Mouse (Mus musculus): ENCODE data around the gene Lmbrd1. TPM values are rescaled to one million over a fixed set of nuclear protein-coding genes. Genes with fewer than 3 reads are reported as not detected.
"Not testable (repeated sequence)": the region's sequence is repeated elsewhere in the genome, so short reads cannot be mapped to it uniquely, and the experiment has no call there.

Lmbrd1 gene
- polyA plus RNA-seq, 1 experiment from 2014 or later = 44.0 TPM

GRCm38 (mm10) chr1:24740903-24741302, 62.5 kb downstream of the Lmbrd1 start:
- Histone ChIP-seq H3K4me3 (replicated peaks; ENCODE audit: low read depth, low read length) (no peak overlapping the region), H3K4me2 (ENCODE audit: low read length) (no peak overlapping the region), H3K36me3 (ENCODE audit: insufficient read depth, low read length) (0 out of 2 replicates have a peak, but pooled peaks cover 4% of the 10 kb centered on the region), H3K9ac (ENCODE audit: low read depth, low read length) (no peak overlapping the region), H3K4me1 (replicated peaks; ENCODE audit: insufficient read depth, low read length) (no peaks in the 10 kb centered on the region), H3K27me3 (ENCODE audit: insufficient read depth, low read length) (no peaks in the 10 kb centered on the region), H3K27ac (no peak overlapping the region), H3K9me3 (replicated peaks; ENCODE audit: low read length) (no peaks in the 10 kb centered on the region)
- 84% methylated on average over 3 of the region's 3 CpGs for WGBS
- no peak for ATAC-seq (replicated peaks; ENCODE audit: low FRiP score, low read depth)
- DNase-seq (ENCODE audit: low spot score) = no peak
- TF ChIP-seq CTCF (IDR thresholded peaks at IDR 0.05; ENCODE audit: low read depth) = no peak

GRCm38 (mm10) chr1:24741552-24741951, 63.1 kb downstream of the Lmbrd1 start:
- ATAC-seq (replicated peaks; ENCODE audit: low FRiP score, low read depth) (no peak), DNase-seq (ENCODE audit: low spot score) (no peak)
- H3K9ac ChIP-seq (ENCODE audit: low read depth, low read length) = no peak overlapping the region
- no peak for TF ChIP-seq CTCF (IDR thresholded peaks at IDR 0.05; ENCODE audit: low read depth)
- no peaks in the 10 kb centered on the region for H3K4me1 ChIP-seq (replicated peaks; ENCODE audit: insufficient read depth, low read length)
- H3K9me3 ChIP-seq (replicated peaks; ENCODE audit: low read length) = no peaks in the 10 kb centered on the region
- 0 out of 2 replicates have a peak, but pooled peaks cover 4% of the 10 kb centered on the region for H3K36me3 ChIP-seq (ENCODE audit: insufficient read depth, low read length)
- no peak overlapping the region for H3K4me3 ChIP-seq (replicated peaks; ENCODE audit: low read depth, low read length)
- no peak overlapping the region for H3K4me2 ChIP-seq (ENCODE audit: low read length)
- H3K27me3 ChIP-seq (ENCODE audit: insufficient read depth, low read length) = no peaks in the 10 kb centered on the region
- WGBS = 38% methylated on average over 3 of the region's 3 CpGs
- H3K27ac ChIP-seq = no peak overlapping the region

- Histone ChIP-seq H3K4me3 (replicated peaks; ENCODE audit: low read depth, low read length) (no peak overlapping the region), H3K9me3 (replicated peaks; ENCODE audit: low read length) (no peaks in the 10 kb centered on the region), H3K9ac (ENCODE audit: low read depth, low read length) (no peak overlapping the region), H3K4me2 (ENCODE audit: low read length) (no peak overlapping the region), H3K27ac (no peak overlapping the region), H3K4me1 (replicated peaks; ENCODE audit: insufficient read depth, low read length) (no peaks in the 10 kb centered on the region), H3K36me3 (ENCODE audit: insufficient read depth, low read length) (peaks cover 11% of the 10 kb centered on the region; the same call in 1 of the 2 replicates), H3K27me3 (ENCODE audit: insufficient read depth, low read length) (no peaks in the 10 kb centered on the region)
- WGBS = 93% methylated on average over 9 of the region's 9 CpGs
- ATAC-seq (replicated peaks; ENCODE audit: low FRiP score, low read depth) = no peak
- no peak for TF ChIP-seq CTCF (IDR thresholded peaks at IDR 0.05; ENCODE audit: low read depth)
- no peak for DNase-seq (ENCODE audit: low spot score)
Observed at GRCm38 (mm10) chr1:24743191-24743924, 64.9 kb downstream of the Lmbrd1 start.

DNA sequence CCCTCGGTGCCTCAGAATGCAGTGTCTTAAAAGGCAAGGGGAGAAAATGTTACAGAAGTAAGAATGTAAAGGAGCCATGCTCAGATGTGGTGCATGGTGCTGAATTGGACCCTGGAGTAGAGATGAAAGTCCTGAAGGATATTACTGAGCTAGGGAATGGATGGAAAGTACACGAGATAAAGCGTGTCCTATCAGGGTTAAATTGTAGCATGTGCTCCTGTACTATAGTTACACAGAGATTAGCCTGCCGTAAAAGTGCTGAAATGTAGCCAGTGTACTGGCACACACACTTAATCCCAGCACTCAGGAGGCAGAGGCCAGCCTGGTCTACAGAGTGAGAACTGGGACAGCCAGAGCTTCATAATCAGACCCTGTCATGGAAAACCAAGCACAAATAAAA, 74.3 kb downstream of the Lmbrd1 start:
- no peaks in the 10 kb centered on the region for H3K9me3 ChIP-seq (replicated peaks; ENCODE audit: low read length)
- no peak for TF ChIP-seq CTCF (IDR thresholded peaks at IDR 0.05; ENCODE audit: low read depth)
- ATAC-seq (replicated peaks; ENCODE audit: low FRiP score, low read depth) = no peak

GRCm38 (mm10) chr1:24758516-24758915, 80.1 kb downstream of the Lmbrd1 start:
- ATAC-seq (replicated peaks; ENCODE audit: low FRiP score, low read depth) (no peak), DNase-seq (ENCODE audit: low spot score) (no peak)
- TF ChIP-seq CTCF (IDR thresholded peaks at IDR 0.05; ENCODE audit: low read depth) = no peak
- Histone ChIP-seq H3K27me3 (ENCODE audit: insufficient read depth, low read length) (no peaks in the 10 kb centered on the region), H3K9ac (ENCODE audit: low read depth, low read length) (no peak overlapping the region), H3K36me3 (ENCODE audit: insufficient read depth, low read length) (peaks cover 1% of the 10 kb centered on the region; the same call in 1 of the 2 replicates), H3K4me2 (ENCODE audit: low read length) (no peak overlapping the region), H3K9me3 (replicated peaks; ENCODE audit: low read length) (no peaks in the 10 kb centered on the region), H3K4me3 (replicated peaks; ENCODE audit: low read depth, low read length) (no peak overlapping the region), H3K27ac (no peak overlapping the region), H3K4me1 (replicated peaks; ENCODE audit: insufficient read depth, low read length) (no peaks in the 10 kb centered on the region)
- 86% methylated on average over 8 of the region's 8 CpGs for WGBS

More for the DNA sequence above, 74.3 kb downstream of the Lmbrd1 start:
- no peaks in the 10 kb centered on the region for H3K27me3 ChIP-seq (ENCODE audit: insufficient read depth, low read length)
- no peak for DNase-seq (ENCODE audit: low spot score)
- H3K4me1 ChIP-seq (replicated peaks; ENCODE audit: insufficient read depth, low read length) = no peaks in the 10 kb centered on the region
- no peak overlapping the region for H3K4me3 ChIP-seq (replicated peaks; ENCODE audit: low read depth, low read length)
- WGBS = 97% methylated on average over 4 of the region's 4 CpGs
- peaks cover 13% of the 10 kb centered on the region; the same call in 1 of the 2 replicates for H3K36me3 ChIP-seq (ENCODE audit: insufficient read depth, low read length)
- no peak overlapping the region for H3K4me2 ChIP-seq (ENCODE audit: low read length)
- no peak overlapping the region for H3K9ac ChIP-seq (ENCODE audit: low read depth, low read length)
- no peak overlapping the region for H3K27ac ChIP-seq

DNA sequence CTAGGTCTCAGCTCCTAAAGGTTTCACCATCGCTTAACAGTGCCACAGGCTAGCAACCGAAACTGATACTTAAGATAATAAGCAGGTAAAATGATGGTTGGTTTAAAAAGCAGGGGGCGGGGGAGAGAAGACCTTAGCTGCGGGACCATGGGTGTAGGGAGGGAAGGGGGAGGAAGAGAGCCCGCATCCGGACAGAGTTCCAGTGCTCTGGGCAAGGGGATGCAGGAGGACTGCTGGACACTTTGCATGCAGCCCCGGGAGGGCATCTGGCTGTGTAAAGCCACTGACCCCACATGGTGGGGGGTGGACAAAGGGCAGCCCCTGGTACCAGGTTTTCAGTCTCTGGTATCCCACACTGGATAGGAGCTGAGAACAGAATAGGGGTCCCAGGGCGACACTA, 88.0 kb downstream of the Lmbrd1 start:
- H3K9me3 ChIP-seq (replicated peaks; ENCODE audit: low read length) = no peaks in the 10 kb centered on the region
- no peak for TF ChIP-seq CTCF (IDR thresholded peaks at IDR 0.05; ENCODE audit: low read depth)
- ATAC-seq (replicated peaks; ENCODE audit: low FRiP score, low read depth) (no peak), DNase-seq (ENCODE audit: low spot score) (no peak)
- H3K36me3 ChIP-seq (ENCODE audit: insufficient read depth, low read length) = peaks cover 7% of the 10 kb centered on the region; the same call in 1 of the 2 replicates
- no peak overlapping the region for H3K4me3 ChIP-seq (replicated peaks; ENCODE audit: low read depth, low read length)
- H3K9ac ChIP-seq (ENCODE audit: low read depth, low read length) = no peak overlapping the region
- H3K4me2 ChIP-seq (ENCODE audit: low read length) = no peak overlapping the region
- no peaks in the 10 kb centered on the region for H3K27me3 ChIP-seq (ENCODE audit: insufficient read depth, low read length)
- H3K27ac ChIP-seq = no peak overlapping the region
- H3K4me1 ChIP-seq (replicated peaks; ENCODE audit: insufficient read depth, low read length) = no peaks in the 10 kb centered on the region
- 84% methylated on average over 8 of the region's 8 CpGs for WGBS

- DNase-seq (ENCODE audit: low spot score) = not testable (repeated sequence)
- 78% methylated on average over 3 of the region's 3 CpGs for WGBS
Observed at GRCm38 (mm10) chr1:24767197-24767596, 88.8 kb downstream of the Lmbrd1 start.

More at GRCm38 (mm10) chr1:24767197-24767596, 88.8 kb downstream of the Lmbrd1 start:
- not testable (repeated sequence) for H3K4me3 ChIP-seq (replicated peaks; ENCODE audit: low read depth, low read length); H3K9me3 ChIP-seq (replicated peaks; ENCODE audit: low read length); H3K4me2 ChIP-seq (ENCODE audit: low read length); H3K27ac ChIP-seq; H3K9ac ChIP-seq (ENCODE audit: low read depth, low read length); ATAC-seq (replicated peaks; ENCODE audit: low FRiP score, low read depth); H3K36me3 ChIP-seq (ENCODE audit: insufficient read depth, low read length); H3K4me1 ChIP-seq (replicated peaks; ENCODE audit: insufficient read depth, low read length); H3K27me3 ChIP-seq (ENCODE audit: insufficient read depth, low read length)
